9 mouse cellular contexts compared by ENCODE assay signal in genomic region chr11:115176399-115177190, GRCm38 (mm10). TPM values are rescaled to one million over a fixed set of nuclear protein-coding genes. Genes with fewer than 3 reads are reported as not detected.
DNase-seq lines count a peak whose midpoint lies in the region; ATAC-seq and TF ChIP-seq lines count a peak whose summit lies in the region.
"Had no signal": no experiment of that assay in that cellular context is flagged by ENCODE, and none has a peak within 500 bp of the region (broad histone marks: within the 10 kb centered on the region; RNA-seq: fewer than 3 reads in every experiment).

No protein-coding gene starts in this region.

- peak overlapping the region; percentile 36 for H3K4me2 ChIP-seq in kidney, postnatal 0 days (ENCODE audit: low read length)
- H3K4me2 ChIP-seq in intestine, embryonic 16.5 days (ENCODE audit: low read depth, low read length), result peak overlapping the region; percentile 45
- H3K4me2 ChIP-seq in neural tube, embryonic 13.5 days, result no peak overlapping the region

- WGBS in kidney, postnatal 0 days, result 56% methylated on average over 24 of the region's 24 CpGs
- WGBS in intestine, embryonic 16.5 days, result 63% methylated on average over 24 of the region's 24 CpGs
- WGBS in neural tube, embryonic 13.5 days, result 75% methylated on average over 24 of the region's 24 CpGs

- peak overlapping the region; percentile 37 for H3K27ac ChIP-seq in kidney, postnatal 0 days
- peak overlapping the region; percentile 91 for H3K27ac ChIP-seq in intestine, embryonic 16.5 days (ENCODE audit: low read length)
- H3K27ac ChIP-seq in neural tube, embryonic 13.5 days (replicated peaks), result peak overlapping the region; percentile 55

- H3K27me3 ChIP-seq in kidney, postnatal 0 days (ENCODE audit: insufficient read depth, low read length), result no peaks in the 10 kb centered on the region
- H3K27me3 ChIP-seq in intestine, embryonic 16.5 days (replicated peaks; ENCODE audit: control insufficient read depth, insufficient read depth, low read length), result no peaks in the 10 kb centered on the region
- H3K27me3 ChIP-seq in neural tube, embryonic 13.5 days, result peaks cover 11% of the 10 kb centered on the region

- peaks cover 7% of the 10 kb centered on the region; the same call in 1 of the 2 replicates for H3K36me3 ChIP-seq in kidney, postnatal 0 days (ENCODE audit: insufficient read depth, low read length)
- no peaks in the 10 kb centered on the region; the same call in 1 of the 2 replicates for H3K36me3 ChIP-seq in intestine, embryonic 16.5 days (ENCODE audit: control insufficient read depth, insufficient read depth, low read length)
- peaks cover 6% of the 10 kb centered on the region; the same call in 1 of the 2 replicates for H3K36me3 ChIP-seq in neural tube, embryonic 13.5 days

- peak; percentile 40 for DNase-seq in embryo, embryonic 11 days
- DNase-seq in embryo, embryonic 10.5 days (ENCODE audit: low spot score), result no peak
- peak; percentile 64 for DNase-seq in kidney, postnatal 0 days (ENCODE audit: low spot score)
- no peak for DNase-seq in kidney, adult 11 months
- DNase-seq in adipocyte (ENCODE audit: low spot score), result no peak
- DNase-seq in spleen, postnatal 10 days (ENCODE audit: low spot score in 2 of 2), result no peak
- DNase-seq: lung, postnatal 10 days had no signal

- no peak for ATAC-seq in kidney, postnatal 0 days (replicated peaks; ENCODE audit: low FRiP score, low read depth)
- no peak for ATAC-seq in intestine, embryonic 16.5 days
- ATAC-seq in neural tube, embryonic 13.5 days (ENCODE audit: low read depth), result no peak

- no peak overlapping the region; the same call in 1 of the 2 replicates for H3K9ac ChIP-seq in kidney, postnatal 0 days (ENCODE audit: low read depth, low read length)
- peak overlapping the region; percentile 44 for H3K9ac ChIP-seq in intestine, embryonic 16.5 days (ENCODE audit: low read depth, low read length)
- H3K9ac ChIP-seq in neural tube, embryonic 13.5 days, result 0 out of 2 replicates have a peak overlapping the region, but pooled peaks have one; percentile 2

- TF ChIP-seq CTCF in kidney, postnatal 0 days (IDR thresholded peaks at IDR 0.05; ENCODE audit: low read depth), result no peak

- H3K4me3 ChIP-seq in kidney, postnatal 0 days (replicated peaks; ENCODE audit: low read depth, low read length), result no peak overlapping the region
- no peak overlapping the region; the same call in 1 of the 2 replicates for H3K4me3 ChIP-seq in intestine, embryonic 16.5 days (ENCODE audit: low read length)
- H3K4me3 ChIP-seq in neural tube, embryonic 13.5 days, result no peak overlapping the region

- H3K4me1 ChIP-seq in kidney, postnatal 0 days (replicated peaks; ENCODE audit: insufficient read depth, low read length), result peaks cover 51% of the 10 kb centered on the region
- H3K4me1 ChIP-seq in intestine, embryonic 16.5 days (ENCODE audit: control insufficient read depth, insufficient read depth, low read length), result peaks cover 84% of the 10 kb centered on the region
- peaks cover 84% of the 10 kb centered on the region for H3K4me1 ChIP-seq in neural tube, embryonic 13.5 days (replicated peaks)

- no peaks in the 10 kb centered on the region for H3K9me3 ChIP-seq in kidney, postnatal 0 days (replicated peaks; ENCODE audit: low read length)
- H3K9me3 ChIP-seq in intestine, embryonic 16.5 days (ENCODE audit: control insufficient read depth, low read length), result no peaks in the 10 kb centered on the region
- no peaks in the 10 kb centered on the region for H3K9me3 ChIP-seq in neural tube, embryonic 13.5 days

RNA-seq across cellular contexts. Expression of gene Tmem104, which starts 10.7 kb away (rescaled TPM):
- polyA plus RNA-seq in kidney, postnatal 0 days (2015; fragmentation: Nextera tagmentation; extraction: Ambion mirVana), result 12.0 and 12.6 TPM in 2 replicates
- 11.6 and 13.2 TPM in 2 replicates for polyA plus RNA-seq in intestine, embryonic 16.5 days (2015; fragmentation: Nextera tagmentation; extraction: Ambion mirVana)
- 11.6 and 11.8 TPM in 2 replicates for polyA plus RNA-seq in neural tube, embryonic 13.5 days (2015; fragmentation: Nextera tagmentation; extraction: Ambion mirVana)

RNA-seq across cellular contexts. Expression of gene Nat9, which starts 11.1 kb away (rescaled TPM):
- polyA plus RNA-seq in kidney, postnatal 0 days (2015; fragmentation: Nextera tagmentation; extraction: Ambion mirVana), result 26.8 TPM in 2 replicates
- polyA plus RNA-seq in intestine, embryonic 16.5 days (2015; fragmentation: Nextera tagmentation; extraction: Ambion mirVana), result 24.9 and 26.5 TPM in 2 replicates
- 16.3 and 24.1 TPM in 2 replicates for polyA plus RNA-seq in neural tube, embryonic 13.5 days (2015; fragmentation: Nextera tagmentation; extraction: Ambion mirVana)

RNA-seq across cellular contexts. Expression of gene Slc9a3r1, which starts 13.5 kb away (rescaled TPM):
- polyA plus RNA-seq in kidney, postnatal 0 days (2015; fragmentation: Nextera tagmentation; extraction: Ambion mirVana), result 163 and 172 TPM in 2 replicates
- 380 and 424 TPM in 2 replicates for polyA plus RNA-seq in intestine, embryonic 16.5 days (2015; fragmentation: Nextera tagmentation; extraction: Ambion mirVana)
- 50.6 and 58.1 TPM in 2 replicates for polyA plus RNA-seq in neural tube, embryonic 13.5 days (2015; fragmentation: Nextera tagmentation; extraction: Ambion mirVana)

RNA-seq across cellular contexts. Expression of gene Cd300lf, which starts 42.8 kb away (rescaled TPM):
- polyA plus RNA-seq in kidney, postnatal 0 days (2015; fragmentation: Nextera tagmentation; extraction: Ambion mirVana), result 0.33 TPM in 2 replicates
- 1.2 and 1.6 TPM in 2 replicates for polyA plus RNA-seq in intestine, embryonic 16.5 days (2015; fragmentation: Nextera tagmentation; extraction: Ambion mirVana)
- 0.14 TPM in 1 of 2 replicates, not detected in the other for polyA plus RNA-seq in neural tube, embryonic 13.5 days (2015; fragmentation: Nextera tagmentation; extraction: Ambion mirVana)

Comparison
In these comparisons a context has a peak if more than half of its experiments do, and no peak if none do; other contexts are left out.
1. DNase-seq: peak in embryo, embryonic 11 days (single experiment) and kidney, postnatal 0 days (single experiment); none in embryo, embryonic 10.5 days (single experiment), kidney, adult 11 months (single experiment), adipocyte (single experiment) and spleen, postnatal 10 days (0 of 2).
2. H3K27ac ChIP-seq: peak in every context shown above with its lines; median percentile 91 in intestine, embryonic 16.5 days; 55 in neural tube, embryonic 13.5 days; 37 in kidney, postnatal 0 days.